Mouse (Mus musculus) spleen, adult 2 months (tissue): Measurements from ENCODE around the gene Abhd12b.

ENCODE experiments used
- CTCF ChIP-seq: fragments of 200-500 bp; IDR thresholded peaks from 2 replicates; pipeline ENCODE4 v1.5.1; 2011; ENCODE audit warnings: mild to moderate bottlenecking, inconsistent platforms; ENCODE audit not compliant: insufficient read depth, insufficient read length, insufficient replicate concordance; ENCODE audit errors: extremely low read depth
- POLR2A ChIP-seq: fragments of 200-500 bp; IDR thresholded peaks from 2 replicates; pipeline ENCODE4 v1.6.1; 2011; ENCODE audit warnings: low read depth, low read length, inconsistent platforms

DNA sequence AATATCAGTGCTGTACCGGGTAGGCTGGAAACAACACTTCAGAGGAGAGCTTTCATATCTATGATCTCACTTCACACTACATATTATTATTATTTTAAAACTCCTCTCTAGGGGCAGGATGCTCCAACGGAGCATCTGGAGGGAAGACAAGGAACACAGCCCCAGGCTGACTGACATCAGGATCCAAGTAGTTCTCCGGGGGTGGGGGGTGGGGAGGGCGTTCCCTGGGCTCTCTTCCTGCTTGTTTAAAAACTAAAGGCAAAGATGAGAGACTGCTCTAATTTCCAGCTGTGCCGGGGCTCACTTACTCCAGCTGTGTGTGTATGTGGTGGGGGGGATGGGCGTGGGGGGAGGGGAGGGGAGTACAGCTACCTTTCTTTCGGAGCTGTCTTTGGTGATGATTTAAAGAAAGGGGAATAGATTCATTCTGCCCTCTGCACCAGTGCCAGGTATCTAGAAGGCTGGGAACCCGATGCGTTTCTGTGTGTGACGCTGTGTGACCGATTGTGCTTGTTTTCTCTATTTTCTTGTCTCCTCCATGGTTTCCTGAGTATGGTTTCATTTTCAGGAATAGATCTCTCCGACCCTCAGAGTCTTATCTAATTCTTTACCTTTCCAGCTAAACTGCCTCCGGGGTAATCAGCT lies 5.8 kb upstream of the Abhd12b start:
- TF ChIP-seq CTCF (no peak), POLR2A (no peak)
